Mouse (Mus musculus) monocyte, adult 2 months (primary cell): ENCODE measurements at regions not wholly inside any gene's neighbourhood (a gene's known extent, or its start where the extent isn't known, plus 50 kb on each side); places are given as distances from the start of the nearest gene placed in this dataset.

Experiments
- DNase-seq, 2 experiments: peaks; one replicate each; pipeline ENCODE4 v3.0.0; 2022; ENCODE audit warnings: low spot score in 2 of 2, low read depth in 1 of 2

DNA sequence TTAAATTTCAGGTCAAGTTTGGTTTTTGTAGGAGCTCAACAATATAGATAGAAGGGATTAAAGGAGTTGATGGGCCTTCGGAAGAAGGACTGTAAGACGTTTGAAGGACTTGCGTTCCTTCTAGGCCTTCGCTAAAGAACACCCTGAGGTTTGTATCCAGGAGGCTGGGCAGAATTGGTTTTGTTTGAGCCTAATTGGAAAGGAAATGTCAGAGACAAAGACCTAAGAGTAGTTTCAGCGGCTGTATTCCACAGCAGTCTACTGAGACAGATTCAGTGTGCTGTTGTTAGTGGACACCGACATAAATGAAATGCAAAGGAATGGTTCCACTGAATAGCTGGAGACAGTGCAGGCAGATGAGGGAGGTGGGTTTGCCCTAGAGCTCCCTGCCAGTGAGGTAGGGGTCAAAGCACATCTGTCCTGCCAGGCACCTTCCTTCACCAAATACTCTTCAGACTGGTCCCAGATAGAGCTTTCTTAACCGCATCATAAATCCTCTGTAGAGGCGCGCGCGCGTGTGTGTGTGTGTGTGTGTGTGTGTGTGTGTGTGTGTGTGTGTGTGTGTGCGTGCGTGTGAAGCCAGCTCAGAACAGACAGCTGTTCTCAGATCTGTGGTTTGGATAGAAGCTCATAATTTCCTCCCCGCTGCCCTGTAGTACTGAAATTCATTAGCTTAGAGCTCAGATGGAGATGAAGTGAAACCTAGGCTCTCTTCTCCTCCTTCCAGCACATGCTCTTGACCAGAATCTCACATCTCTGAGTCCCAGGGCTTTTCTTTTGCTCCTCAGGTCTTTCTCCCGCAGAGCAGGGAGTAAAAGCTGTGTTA is 209.7 kb downstream of the Ktn1 start:
- DNase-seq: no peak

GRCm38 (mm10) chr14:47862556-47862955 is 214.3 kb downstream of the Ktn1 start:
- no peak for DNase-seq

DNA sequence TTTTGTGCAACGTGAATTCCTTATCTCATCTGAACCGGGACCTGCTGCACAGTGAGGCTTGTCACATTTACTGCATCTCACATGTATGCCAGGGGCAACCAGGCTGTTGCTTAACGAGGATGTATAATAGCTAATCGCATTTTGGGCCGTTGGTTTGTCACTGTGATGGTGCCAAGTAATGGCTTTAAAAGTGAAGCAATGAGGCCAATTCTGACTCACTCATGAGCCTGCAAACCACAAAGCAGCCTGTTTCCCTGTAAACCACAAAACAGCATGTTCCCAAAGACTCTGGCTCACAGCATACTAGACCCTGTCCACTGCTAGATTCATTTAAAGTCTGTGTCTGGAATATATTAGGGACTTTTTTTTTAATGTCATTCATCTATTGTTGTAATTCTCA is 214.8 kb downstream of the Ktn1 start:
- DNase-seq: peak; percentile 22 to 32

GRCm38 (mm10) chr14:47863701-47864100 is 215.5 kb downstream of the Ktn1 start:
- no peak for DNase-seq

- no peak for DNase-seq
These were observed 218.8 kb downstream of the Ktn1 start for GRCm38 (mm10) chr14:47867017-47867416.

- DNase-seq: no peak
These were observed 220.1 kb downstream of the Ktn1 start for GRCm38 (mm10) chr14:47868258-47868780.

DNA sequence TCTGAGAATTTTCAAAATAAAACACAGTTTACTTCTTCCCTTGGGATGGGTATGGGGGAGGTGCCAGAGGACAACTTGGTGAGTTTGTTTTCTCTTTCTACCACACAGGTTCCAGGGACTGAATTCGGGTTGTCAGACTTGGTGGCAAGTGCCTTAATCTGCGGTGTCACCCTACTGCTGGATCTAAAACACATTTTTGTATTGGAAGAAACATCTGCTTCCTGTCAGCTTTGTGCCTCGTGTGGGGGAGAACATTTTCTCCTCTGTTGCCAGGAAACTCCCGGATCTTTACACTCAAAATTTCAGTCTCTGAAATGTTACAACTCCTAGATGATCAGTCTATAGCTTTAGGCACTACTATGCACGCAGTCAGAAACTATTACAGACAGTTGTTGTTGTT is 228.3 kb downstream of the Ktn1 start:
- DNase-seq: no peak

- no peak for DNase-seq
These were observed 228.9 kb downstream of the Ktn1 start for GRCm38 (mm10) chr14:47877167-47877566.

- no peak for DNase-seq
These were observed 229.7 kb downstream of the Ktn1 start for GRCm38 (mm10) chr14:47877771-47878443.

DNA sequence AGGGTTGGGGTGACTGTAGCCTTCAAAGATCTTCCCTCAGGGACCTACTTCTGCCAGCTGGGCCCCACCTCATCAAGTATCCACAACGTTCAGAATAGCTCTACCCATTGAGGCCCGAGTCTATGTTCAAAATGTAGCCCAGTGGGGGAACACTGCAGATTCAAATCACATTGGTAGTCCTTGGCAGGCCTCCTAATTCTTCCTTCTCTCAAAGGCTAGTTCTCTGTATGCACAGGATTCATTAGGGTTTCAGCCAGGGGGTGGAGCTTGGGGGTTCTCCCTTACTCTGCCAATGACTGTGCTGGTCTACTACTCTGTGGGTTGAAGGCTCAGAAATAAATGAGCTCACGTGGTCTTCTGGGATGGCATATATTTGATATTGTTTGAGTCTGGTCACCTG is 235.3 kb upstream of the Peli2 start:
- DNase-seq: no peak

DNA sequence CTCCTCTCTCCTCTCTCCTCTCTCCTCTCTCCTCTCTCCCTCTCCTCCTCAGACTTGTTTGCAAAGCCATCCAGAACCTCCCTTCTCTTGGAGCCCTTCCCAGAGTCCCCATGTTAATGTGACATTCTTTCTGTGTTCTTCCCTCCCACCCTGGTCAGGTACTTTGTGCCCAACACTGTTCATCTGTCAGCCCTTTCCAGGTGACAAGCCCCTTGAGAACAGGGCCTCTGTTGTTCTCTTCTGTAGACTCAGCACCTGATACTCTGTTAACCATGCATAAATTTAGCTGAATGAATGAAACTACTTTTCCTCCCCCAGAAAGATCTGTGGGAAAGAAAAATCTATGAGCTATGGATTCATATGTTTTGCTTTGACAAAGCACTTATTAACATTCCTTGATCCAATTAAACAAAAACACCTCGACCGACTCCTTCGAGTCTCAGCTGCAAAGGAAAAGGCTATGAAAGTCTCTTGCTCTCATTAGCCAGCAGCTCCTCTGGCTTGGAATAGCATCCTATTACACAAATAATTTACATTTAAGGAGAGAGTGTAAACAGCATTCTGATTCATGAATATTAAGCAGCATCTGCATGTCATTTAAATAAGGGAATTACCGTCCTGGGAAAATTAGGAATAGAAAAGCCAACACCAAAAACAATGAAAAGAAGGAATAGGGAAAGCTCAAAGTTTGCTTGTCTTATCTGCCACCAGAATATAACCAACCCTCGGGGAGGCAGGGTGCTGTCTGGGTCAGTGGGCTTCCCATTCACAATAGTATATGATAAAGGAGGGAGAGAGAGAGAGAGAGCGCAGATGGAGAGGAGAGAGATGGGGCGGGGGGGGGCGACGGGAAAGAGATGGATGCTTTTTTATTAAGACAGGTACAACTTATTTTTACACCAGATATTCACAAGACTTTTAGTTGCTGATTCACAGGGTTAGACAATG is 230.1 kb upstream of the Peli2 start:
- DNase-seq: no peak

GRCm38 (mm10) chr14:47896581-47896980 is 224.0 kb upstream of the Peli2 start:
- no peak for DNase-seq

- DNase-seq: no peak
These were observed 222.6 kb upstream of the Peli2 start for GRCm38 (mm10) chr14:47897907-47898530.

- no peak for DNase-seq
These were observed 222.0 kb upstream of the Peli2 start for GRCm38 (mm10) chr14:47898605-47899004.

DNA sequence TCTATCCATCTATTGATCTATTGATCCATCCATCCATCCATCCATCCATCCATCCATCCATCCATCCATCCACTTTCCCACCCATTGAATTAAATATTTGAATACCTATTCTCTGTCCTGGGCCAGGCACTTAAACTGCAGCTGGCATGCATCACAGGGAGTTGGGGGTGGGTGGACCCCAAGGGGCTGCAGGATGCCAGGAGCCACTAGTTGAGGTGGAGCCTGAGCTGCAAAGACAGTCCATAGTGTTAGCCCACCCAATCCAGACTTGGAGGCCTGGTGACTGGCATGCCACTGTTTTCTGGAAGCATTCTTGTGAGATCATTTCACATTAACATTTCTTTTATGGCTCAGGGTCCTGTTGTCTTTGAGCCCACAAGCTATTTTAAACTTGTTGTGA is 215.3 kb upstream of the Peli2 start:
- no peak for DNase-seq

- peak in 1 of 2 experiments; percentile 5 for DNase-seq
These were observed 211.5 kb upstream of the Peli2 start for GRCm38 (mm10) chr14:47909129-47909528.

DNA sequence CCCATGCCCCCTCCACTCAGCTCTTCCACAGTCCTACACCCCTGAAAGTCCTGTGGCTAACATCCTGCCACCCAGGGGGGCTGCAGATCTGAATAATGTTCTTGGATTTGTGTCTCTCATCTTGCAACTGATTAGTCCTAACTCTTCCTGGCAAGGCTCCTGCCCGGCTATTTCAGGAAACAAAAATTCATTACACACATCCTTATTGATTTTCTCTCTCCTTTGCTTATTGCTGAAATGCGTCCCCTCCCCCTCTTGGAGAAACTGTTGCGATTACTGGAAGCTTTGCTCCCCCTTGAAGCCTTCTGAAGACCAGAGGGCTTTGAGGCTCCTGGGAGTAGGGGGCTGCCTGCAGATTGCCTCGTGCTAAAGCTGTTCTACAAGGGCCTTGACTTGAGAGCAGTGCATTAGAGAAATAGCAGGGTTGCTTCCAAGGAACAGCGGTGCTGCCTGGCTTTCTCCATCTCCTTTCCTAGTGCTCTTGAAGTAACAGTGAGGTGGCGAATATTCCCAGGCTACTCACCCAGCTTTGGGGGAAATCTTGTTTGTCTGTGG is 209.8 kb upstream of the Peli2 start:
- no peak for DNase-seq

- no peak for DNase-seq
These were observed 208.8 kb upstream of the Peli2 start for GRCm38 (mm10) chr14:47911546-47912545.

GRCm38 (mm10) chr14:47915621-47916020 is 205.0 kb upstream of the Peli2 start:
- no peak for DNase-seq
